Mouse (Mus musculus) adrenal gland, postnatal 4 days (tissue): ENCODE results near the gene Scgb1b30. TPM values are rescaled to one million over a fixed set of nuclear protein-coding genes. Genes with fewer than 3 reads are reported as not detected.
"Not testable (repeated sequence)": the region's sequence is repeated elsewhere in the genome, so short reads cannot be mapped to it uniquely, and the experiment has no call there.

ENCODE experiments used
- DNase-seq, 2 experiments: peaks; one replicate each; pipeline ENCODE4 v3.0.0; 2021 to 2022; ENCODE audit warnings: low spot score in 2 of 2, mixed read lengths in 2 of 2
- long read RNA-seq, 2 experiments: library from polyadenylated mRNA; stranded (forward); transcript quantifications; one replicate each; pipeline ENCODE4 v2.0.0; 2021
- total RNA-seq, 2 experiments: library from RNA; stranded (reverse); gene quantifications; 2 replicates each; pipeline ENCODE4 v1.2.3; 2021

The Scgb1b30 gene
- total RNA-seq, result not detected
- long read RNA-seq, experiment 1, result 0 reads
- long read RNA-seq, experiment 2, result 0 reads

DNA sequence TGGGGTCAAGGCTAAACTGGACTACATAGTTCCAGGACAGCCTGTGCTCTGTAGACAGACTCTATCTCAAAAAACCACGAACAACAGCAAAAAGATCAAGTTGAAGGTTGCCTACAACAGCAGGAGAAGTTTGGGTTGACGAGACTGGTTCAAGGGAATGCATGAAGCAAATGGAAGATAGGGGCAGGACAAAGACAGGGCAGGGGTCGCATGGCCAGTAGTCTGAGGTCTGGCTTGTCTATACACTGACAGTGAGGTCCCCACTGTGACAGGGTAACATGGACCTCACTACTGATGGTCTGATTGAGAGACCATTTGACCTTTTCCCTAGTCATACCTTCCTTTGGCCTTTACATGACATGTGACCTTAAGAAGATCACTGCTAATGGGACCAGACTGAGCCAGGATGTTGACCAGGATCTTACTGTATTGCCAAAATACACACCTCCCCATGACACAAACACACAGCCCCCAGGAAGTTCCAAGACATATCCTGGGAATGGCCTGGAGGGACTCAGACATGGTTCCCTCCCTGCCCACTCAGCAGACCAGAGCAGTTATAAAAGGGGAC lies at the start of gene Scgb1b30:
Gene Scgb1b30, plus strand, starts transcription at position 521 of the 571 bp plus-strand sequence.
- no peak for DNase-seq

GRCm38 (mm10) chr7:34068132-34068531 lies 27.1 kb upstream of the Scgb1b30 start:
- DNase-seq, result not testable (repeated sequence)

DNA sequence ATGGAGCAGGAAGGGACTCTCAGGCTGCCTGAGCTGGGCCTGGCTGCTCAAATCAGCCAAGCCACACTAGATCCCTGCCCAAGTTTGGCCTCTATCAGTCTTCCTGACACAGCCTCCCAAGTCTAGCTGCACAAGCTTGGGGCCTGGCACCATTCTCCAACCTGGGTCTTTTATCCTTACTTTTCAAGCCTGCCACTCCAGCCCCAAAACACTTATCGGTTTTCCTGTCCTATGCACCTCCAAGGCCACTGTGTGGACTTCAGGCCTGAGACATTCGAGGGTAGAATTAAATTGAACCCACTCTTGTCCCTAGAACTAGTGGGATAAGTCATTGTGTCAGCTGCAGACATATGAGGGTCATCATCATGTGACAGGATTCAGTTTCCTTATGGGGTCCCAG lies 4.8 kb downstream of the Scgb1b30 start:
- no peak for DNase-seq

GRCm38 (mm10) chr7:34101276-34101675 lies 6.0 kb downstream of the Scgb1b30 start:
- no peak for DNase-seq

DNA sequence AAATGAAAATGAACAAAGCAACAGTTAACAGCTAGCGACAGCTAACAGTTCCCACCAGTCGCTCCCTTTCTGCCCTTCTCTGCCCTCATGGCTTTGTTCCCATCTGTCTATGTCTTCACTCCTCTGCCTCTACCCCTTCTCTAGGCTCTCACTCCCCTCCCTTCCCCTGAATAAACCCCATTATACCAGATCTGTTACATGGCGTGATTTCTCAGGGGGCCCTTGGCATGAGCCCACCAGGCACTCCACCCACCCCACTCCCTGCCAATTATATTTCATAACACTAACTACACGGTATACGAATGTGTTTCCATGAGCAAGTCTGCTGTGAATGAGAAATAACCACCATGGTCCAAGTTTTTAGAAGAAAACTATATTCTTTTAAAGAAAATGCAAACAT lies 14.0 kb downstream of the Scgb1b30 start:
- DNase-seq, result no peak

- no peak for DNase-seq
Observed at GRCm38 (mm10) chr7:34116601-34117000, 21.4 kb downstream of the Scgb1b30 start.

DNA sequence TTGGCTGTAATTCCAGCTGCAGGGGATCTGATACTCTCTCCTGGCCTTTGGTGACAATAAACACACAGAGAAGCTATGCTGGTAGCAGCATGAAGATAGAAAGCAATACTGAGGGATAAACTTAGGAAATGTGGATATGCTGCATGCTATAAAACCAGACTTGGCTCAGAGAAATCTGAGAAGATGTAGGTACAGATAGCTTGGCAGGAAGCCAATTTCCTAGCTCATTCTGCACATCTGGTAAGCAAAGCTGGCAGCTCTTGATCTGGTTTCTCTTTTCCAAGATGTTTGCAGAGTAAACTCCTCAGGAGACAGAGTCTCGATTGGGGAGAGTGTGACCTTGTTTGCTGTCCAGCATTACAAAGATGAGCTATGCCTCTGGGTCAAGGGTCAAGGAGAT lies 25.4 kb downstream of the Scgb1b30 start:
- DNase-seq, result not testable (repeated sequence)

DNA sequence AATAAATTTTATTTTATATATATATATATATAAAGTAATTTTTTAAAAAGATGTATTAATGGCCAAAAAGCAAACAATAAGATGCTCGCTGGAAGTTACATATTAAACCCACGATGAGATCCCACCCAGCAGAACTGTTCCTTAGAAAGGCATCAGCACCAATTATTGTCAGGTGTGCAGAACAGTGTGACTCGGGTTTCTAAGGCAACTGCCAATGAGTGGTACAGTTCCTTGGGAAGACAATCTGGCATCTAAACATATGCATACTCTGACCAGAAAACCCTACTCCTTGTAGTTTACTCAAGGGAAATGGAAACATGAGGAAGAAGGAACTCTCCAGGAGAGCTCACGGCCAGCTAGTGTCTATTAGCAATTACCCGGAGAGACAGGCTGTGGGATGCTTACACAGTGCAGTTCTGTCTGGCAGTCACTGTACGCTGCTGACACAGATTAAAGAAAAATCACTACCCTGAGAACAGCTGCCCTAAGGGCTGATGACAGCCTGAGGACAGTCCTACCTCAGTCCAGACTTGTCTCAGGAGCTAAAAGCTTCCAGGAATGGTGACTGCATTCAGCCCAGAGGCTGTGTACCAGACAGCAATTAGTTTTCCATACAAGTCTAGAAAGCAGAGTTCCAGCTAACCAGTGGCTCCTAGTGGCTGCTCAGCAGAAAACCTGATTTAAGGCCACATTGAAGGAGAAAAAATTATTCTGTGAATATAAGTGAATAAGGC lies 27.9 kb downstream of the Scgb1b30 start:
- no peak for DNase-seq

DNA sequence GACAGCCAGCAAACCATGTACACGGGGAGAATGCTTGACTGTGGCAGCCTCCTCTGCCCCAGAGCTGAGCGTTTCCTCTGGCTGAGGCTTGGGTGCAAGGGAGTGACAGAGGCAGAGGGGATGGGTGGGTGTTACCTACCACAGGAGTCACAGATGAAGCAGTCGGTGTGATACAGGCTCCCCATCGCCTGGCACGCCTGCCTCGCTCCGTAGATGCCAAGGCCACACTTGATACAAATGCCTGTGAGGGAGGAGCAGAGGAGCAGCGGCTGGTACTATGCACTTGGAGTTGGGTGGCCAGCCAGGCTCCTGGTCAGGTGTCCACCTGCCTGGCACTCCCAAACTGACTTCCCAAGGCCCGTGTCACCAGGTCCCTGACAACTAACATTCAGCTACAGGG lies 30.1 kb downstream of the Scgb1b30 start:
- no peak for DNase-seq

DNA sequence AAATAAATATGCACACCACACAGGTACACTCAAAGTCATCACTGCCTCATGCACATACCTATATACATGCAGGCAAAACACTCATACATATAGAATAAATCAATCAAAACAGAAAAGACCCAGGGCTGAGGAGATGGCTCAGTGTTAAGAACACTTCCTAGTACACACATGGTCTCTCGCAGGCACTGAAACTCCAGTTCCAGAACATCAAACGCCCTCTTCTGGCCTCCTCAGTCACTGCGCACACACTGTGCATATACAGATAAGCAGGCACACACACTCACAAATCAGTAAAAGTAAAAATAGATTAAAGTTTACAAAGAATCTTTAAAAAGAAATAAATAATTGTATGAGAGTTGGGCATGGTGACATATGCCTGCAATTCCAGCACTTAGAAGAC lies 31.1 kb downstream of the Scgb1b30 start:
- no peak for DNase-seq

GRCm38 (mm10) chr7:34131118-34131517 lies 35.9 kb downstream of the Scgb1b30 start:
- no peak for DNase-seq

GRCm38 (mm10) chr7:34131959-34132354 lies 36.7 kb downstream of the Scgb1b30 start:
- no peak for DNase-seq

GRCm38 (mm10) chr7:34132355-34133079 lies 37.3 kb downstream of the Scgb1b30 start:
- peak in 1 of 2 experiments; percentile 26 for DNase-seq

DNA sequence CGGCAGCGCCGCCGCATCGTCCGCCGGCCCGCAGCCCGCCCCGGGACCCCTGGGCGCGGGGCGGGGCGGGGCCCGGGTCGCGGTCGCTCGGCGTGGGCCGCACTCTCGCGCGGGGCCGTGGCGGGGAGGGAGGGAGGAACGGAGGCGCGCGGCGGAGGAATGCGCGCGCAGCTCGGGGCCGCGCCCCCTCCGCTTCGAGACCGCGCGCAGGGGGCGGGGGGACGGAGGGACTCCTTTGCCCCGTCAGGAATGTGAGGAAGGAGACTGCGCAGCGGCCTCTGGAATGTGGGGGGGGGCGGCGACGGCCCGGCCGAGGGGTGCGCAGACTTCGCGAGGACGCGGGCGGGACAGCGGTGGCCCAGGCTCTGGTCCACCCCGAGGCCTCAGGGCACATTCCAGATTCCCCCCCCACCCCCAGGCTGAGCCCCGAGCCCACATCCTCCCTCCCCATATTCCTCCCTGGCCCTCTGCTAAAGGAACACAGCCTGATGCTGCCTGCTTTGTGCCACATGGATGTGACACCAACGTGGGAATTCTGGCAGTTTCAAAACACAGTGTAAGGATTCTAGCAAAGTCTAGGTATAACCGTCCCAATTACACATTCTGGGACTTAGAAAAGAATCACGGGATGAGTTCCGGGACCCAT lies 38.0 kb downstream of the Scgb1b30 start, which contains the start of gene Wtip:
Gene Wtip, minus strand, starts transcription at position 152 of the 646 bp plus-strand sequence.
- peak; percentile 59 to 67 for DNase-seq

- no peak for DNase-seq
Observed at GRCm38 (mm10) chr7:34134336-34134735, 39.1 kb downstream of the Scgb1b30 start.

- no peak for DNase-seq
Observed at GRCm38 (mm10) chr7:34139493-34139892, 44.3 kb downstream of the Scgb1b30 start.

DNA sequence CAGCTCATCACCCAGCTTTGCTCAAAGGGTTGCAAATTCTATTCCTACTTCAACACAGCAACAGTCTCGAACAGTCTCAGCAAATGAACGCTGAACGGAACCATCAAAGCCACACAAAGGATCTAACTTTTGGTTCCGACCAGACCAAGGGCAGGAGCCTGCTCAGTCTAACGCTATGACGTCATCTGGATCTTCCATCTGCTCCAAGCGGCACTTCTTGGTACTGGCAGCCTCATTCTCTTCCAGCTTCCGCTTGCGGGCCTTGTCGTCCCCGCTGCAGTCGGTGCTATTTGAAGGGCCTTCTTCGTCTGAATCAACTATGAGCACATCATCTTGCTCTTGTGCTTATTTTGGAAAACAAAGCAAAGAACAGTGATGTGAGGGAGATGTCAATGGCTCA lies 45.9 kb downstream of the Scgb1b30 start:
- no peak for DNase-seq

DNA sequence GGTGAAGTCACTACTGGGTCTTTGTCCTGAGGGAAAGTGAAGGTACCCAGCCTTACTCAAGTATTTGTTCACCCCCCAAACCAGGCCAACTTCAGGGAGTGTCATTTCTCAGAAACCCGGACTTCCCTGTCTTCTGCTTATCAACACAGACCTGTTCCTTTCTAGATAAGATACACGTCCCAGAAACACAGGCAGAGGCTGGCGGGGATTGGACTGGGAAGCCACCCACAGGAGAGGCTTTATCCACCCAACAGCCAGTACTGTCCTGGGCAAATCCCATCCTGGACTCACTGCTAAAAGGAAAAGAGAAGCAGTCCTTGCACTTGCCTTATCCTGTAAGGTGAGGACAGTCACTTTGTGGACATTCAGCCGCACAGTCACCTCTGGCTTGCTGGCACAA lies 52.0 kb downstream of the Scgb1b30 start:
- DNase-seq, result no peak
